Mouse (Mus musculus) kidney, adult 18-20 months (tissue): ENCODE data around the gene Ddx43.
"Not testable (repeated sequence)": the region's sequence is repeated elsewhere in the genome, so short reads cannot be mapped to it uniquely, and the experiment has no call there.

Experiments used
- DNase-seq: peaks from one replicate; pipeline ENCODE4 v3.0.0; 2021

Ddx43 gene

GRCm38 (mm10) chr9:78395630-78396351, at the start of gene Ddx43:
Gene Ddx43 (plus strand): TSS chr9:78395777.
- peak; percentile 28 for DNase-seq

GRCm38 (mm10) chr9:78347004-78347403, 48.6 kb upstream of the Ddx43 start:
- DNase-seq, result peak; percentile 37

GRCm38 (mm10) chr9:78348206-78349004, 47.2 kb upstream of the Ddx43 start:
- peak; percentile 79 for DNase-seq

DNA sequence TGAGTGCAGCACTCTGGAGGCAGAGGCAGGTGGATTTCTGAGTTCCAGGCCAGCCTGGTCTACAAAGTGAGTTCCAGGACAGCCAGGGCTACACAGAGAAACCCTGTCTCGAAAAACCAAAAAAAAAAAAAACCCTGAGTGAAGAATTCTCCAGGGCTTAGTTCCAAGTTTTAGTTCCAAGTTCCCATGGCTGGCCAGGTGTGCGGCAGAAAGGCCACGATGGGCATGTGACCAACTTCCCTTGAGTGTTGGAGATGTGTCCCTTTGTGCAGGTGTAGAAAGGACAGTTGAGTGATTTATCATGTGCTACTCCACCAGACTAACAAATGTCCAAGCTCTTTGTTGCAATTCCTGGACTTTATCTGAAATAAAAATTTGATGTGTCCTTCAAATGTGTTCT, 46.4 kb upstream of the Ddx43 start:
- peak; percentile 47 for DNase-seq

- not testable (repeated sequence) for DNase-seq
Observed at GRCm38 (mm10) chr9:78350007-78350406, 45.6 kb upstream of the Ddx43 start.

- no peak for DNase-seq
Observed at GRCm38 (mm10) chr9:78351504-78352220, 43.9 kb upstream of the Ddx43 start.

GRCm38 (mm10) chr9:78354665-78355578, 40.7 kb upstream of the Ddx43 start:
- no peak for DNase-seq

- no peak for DNase-seq
Observed at GRCm38 (mm10) chr9:78355611-78356010, 40.0 kb upstream of the Ddx43 start, which contains the start of gene Gsta2. Gene Gsta2 (minus strand): TSS chr9:78355788.

DNA sequence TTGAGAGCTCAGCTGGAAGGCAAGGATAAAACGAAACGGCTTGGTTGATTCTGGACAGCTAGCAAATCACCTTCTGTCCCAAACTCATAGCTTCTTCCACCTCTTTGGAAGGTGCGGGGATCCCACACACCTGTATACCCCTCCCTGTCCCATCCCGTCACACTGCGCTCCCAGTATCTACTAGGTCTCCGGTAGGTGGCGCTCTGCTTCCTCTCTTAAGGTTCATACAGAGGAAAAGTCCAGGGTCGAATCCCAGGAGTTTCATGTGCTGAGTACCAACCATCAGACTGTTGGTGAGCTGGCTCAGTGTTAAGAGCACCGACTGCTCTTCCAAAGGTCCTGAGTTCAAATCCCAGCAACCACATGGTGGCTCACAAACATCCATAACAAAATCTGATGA, 37.5 kb upstream of the Ddx43 start:
- peak; percentile 72 for DNase-seq

DNA sequence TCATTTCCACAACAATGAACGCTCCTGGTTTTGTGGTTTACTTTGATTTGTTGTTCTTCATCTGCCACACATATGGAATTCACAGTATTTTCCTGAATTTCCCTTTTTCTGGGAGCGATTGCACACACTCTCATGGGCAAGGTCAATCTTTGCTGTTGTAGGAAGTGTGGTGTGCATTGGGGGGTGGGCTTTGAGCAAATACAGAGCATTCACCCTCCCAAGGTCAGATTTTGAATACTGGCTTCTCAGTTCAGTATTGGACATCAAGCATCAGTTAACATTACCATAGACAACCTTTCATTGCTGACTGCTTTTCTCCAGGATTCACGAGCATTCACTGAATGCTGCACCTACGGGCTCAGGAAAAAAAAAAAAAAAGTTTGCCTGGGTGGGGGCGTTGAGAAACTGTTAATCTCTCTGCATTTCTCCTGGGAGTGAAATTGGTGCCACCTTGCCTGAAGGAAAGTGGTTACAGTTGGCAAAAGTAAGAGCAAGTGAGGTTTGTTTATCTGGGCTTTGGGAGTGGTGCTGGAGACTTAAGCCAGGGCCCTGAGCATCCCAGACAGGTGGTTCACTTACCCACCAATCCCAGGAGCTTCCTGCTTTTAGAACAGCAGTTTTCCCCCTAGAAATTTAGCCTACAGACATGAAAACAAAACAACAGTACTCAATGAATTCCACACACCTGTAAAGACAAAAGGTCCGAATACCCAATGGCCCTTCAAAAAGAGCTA, 35.7 kb upstream of the Ddx43 start:
- DNase-seq, result no peak

GRCm38 (mm10) chr9:78360484-78360872, 35.1 kb upstream of the Ddx43 start:
- DNase-seq, result no peak

- DNase-seq, result no peak
Observed at GRCm38 (mm10) chr9:78363374-78363773, 32.2 kb upstream of the Ddx43 start.

DNA sequence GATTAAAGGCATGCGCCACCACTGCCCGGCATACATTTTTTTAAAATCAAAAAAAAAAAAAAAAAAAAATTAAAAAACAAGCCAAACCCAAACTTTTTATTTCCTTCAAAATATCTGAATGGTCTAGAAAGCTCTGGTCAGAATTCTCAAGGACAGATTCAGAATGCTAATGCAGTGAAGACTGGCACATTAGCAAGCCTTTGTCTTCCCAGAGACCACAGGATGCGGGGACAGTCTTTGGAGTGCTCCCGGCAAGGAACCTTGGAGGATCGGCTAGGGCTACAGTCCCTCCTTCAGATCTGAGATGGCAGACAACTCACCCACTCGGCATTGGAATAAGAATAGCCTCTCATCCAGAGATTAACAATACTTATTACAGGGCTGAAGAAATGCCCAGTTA, 30.9 kb upstream of the Ddx43 start:
- DNase-seq, result no peak

DNA sequence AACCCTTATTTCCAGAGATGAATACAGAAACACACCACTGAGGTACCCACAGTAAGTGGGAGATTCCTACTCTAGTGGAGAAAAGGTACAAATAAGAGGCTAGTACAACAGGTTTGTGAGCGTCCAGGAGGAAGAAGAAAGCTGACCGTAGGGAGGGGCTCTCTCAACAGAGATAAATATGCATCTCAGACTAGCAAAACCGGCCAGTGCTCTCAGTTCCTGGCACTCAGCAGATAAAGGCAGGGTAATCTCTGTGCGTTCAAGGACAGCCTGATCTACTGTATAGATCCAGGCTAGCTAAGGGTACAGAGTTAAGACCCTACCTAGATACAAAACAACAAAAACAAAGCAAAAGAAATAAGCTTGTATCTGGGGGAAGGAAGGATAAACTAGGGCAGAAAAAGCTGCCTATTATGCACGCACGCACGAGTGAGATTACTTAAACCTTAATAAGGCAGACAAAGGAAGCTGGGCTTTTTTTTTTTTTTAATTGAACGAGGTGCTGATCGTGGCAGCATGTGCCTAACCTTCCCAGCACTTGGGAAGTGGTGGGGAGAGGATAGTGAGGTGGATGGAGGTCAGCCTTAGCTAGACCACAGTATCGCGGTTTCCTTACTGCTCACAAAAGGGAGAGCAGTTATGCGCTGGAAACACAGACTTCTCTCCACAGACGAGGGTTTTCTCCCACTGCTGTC, 29.6 kb upstream of the Ddx43 start:
- no peak for DNase-seq

DNA sequence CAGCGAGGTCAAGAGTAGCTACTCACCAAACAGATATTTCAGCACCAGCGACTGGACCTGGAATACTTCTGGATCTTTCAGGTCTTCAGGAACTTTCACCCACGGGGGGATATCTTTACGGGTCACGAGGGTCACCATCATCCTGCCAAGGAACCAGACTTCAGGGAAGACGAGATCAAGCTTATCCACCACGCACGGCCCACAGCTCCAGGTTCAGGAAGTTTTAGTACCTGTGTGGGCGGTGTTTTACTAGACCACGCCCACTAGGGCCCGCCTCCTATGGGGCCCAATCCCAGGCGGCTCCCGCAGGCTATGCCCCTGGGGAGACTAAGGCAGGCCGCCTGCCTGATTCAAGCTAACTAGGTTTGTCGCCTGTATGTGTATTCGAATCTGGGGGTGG, 27.6 kb upstream of the Ddx43 start, which contains the start of gene Dppa5a:
Gene Dppa5a, minus strand, starts transcription at position 219 of the 400 bp plus-strand sequence.
- not testable (repeated sequence) for DNase-seq

- no peak for DNase-seq
Observed at GRCm38 (mm10) chr9:78368671-78369293, 26.8 kb upstream of the Ddx43 start.

DNA sequence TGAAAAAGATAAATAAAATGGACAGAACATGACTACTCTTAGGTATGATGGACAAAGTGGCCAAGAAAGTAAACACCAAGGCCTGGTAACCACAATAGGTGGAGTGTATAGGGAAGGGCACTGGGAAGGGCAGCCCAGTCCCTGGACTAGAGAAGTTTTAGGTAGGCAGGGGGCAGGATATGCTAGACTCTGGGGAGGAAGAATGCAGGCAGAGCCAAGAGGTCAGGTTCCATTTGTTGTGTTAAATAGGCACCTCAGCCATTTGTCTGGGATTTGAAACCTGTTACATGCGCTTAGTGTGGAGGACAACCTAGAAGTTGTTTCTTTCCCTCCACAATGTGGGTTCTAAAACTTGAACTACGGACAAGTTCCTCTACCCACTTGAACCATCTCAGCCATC, 26.2 kb upstream of the Ddx43 start:
- no peak for DNase-seq

DNA sequence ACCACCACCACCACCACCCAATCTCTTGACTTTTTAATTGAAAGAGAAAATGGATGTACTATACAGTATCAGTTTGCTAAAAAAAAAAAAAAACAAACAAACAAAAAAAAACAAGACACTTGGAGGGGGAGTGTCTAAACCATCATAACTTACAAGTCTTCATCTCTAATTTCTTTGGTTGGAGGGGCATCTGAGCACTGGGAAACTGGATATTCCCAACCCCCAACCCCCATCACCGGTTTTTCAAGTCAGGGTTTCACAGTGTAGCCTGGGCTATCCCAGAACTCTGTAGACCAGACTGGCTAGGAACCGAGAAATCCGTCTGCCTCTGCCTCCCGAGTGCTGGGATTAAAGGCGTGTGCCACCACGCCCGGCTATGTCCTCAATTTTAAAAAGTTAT, 25.8 kb upstream of the Ddx43 start:
- DNase-seq, result no peak

DNA sequence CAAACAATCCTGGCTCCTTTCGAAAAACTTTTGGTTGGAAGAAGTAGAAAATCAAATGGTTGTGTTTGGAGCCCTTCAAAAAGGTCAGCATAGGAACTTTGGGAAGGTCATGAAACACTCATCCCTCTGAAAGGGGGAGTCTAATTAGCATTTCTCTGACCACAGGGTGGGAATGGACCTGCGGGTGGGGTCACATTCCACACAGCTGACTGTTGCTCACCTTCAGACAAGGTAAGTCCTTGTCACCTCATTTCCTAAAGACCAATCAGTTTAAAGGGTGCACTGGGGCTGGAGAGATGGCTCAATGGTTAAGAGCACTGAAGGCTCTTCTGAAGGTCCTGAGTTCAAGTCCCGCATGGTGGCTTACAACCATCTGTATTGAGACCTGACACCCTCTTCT, 24.1 kb upstream of the Ddx43 start:
- no peak for DNase-seq

DNA sequence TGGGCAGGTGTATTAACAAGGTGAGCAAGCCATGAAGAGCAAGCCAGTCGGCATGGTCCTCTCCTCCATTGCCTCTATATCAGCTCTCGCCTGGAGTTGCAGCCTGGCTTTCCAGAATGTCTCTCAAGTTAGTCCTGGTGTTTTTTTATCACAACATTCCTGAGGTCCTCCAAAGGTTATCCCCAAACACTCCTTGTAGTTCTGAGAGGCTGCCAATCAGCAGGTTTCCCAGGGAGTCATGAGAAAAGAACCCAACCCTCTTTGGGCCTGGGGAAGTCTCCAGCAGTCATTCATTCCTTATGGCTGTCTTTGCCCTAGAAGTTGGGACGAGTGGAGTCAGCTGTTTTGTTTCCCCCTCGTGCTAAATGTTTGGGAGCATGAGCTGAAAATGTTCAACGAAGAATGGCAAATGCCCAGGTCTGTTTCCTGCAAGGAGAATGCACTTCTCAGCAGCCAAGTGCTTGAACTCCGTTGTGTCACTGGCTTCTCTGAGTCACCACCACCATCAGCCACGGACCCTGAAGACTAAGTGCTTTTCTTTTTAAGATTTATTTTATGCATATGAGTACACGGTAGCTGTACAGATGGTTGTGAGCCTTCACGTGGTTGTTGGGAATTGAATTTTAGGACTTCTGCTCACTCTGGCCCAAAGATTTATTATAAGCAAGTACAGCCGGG, 22.6 kb upstream of the Ddx43 start:
- DNase-seq, result no peak
